ENCODE assay signal across 23 mouse cellular contexts in genomic region chr1:88245881-88246280, GRCm38 (mm10). TPM values are rescaled to one million over a fixed set of nuclear protein-coding genes. Genes with fewer than 3 reads are reported as not detected.
"Had no signal": no experiment of that assay in that cellular context is flagged by ENCODE, and none has a peak within 500 bp of the region (broad histone marks: within the 10 kb centered on the region; RNA-seq: fewer than 3 reads in every experiment).

No protein-coding gene starts in this region.

- ATAC-seq: liver, postnatal 0 days; midbrain, embryonic 13.5 days; midbrain, embryonic 15.5 days had no signal

- H3K36me3 ChIP-seq: liver, embryonic 15.5 days; lung, embryonic 15.5 days; midbrain, embryonic 13.5 days; midbrain, embryonic 15.5 days; neural tube, embryonic 12.5 days had no signal

- H3K4me2 ChIP-seq: liver, embryonic 15.5 days; lung, embryonic 15.5 days; midbrain, embryonic 11.5 days; midbrain, embryonic 13.5 days; midbrain, embryonic 15.5 days; neural tube, embryonic 12.5 days had no signal

- H3K4me3 ChIP-seq: liver, embryonic 15.5 days; lung, embryonic 15.5 days; megakaryocyte, embryonic 14.5 days; midbrain, embryonic 13.5 days; midbrain, embryonic 15.5 days; neural tube, embryonic 12.5 days had no signal

- H3K9ac ChIP-seq: liver, embryonic 15.5 days; liver, postnatal 0 days; lung, embryonic 15.5 days; midbrain, embryonic 13.5 days; midbrain, embryonic 15.5 days; neural tube, embryonic 12.5 days had no signal

- H3K27me3 ChIP-seq: liver, embryonic 15.5 days; lung, embryonic 15.5 days; midbrain, embryonic 13.5 days; midbrain, embryonic 15.5 days; neural tube, embryonic 12.5 days had no signal

- DNase-seq: liver, postnatal 0 days; lung, adult 2 months; lung, postnatal 14 days; lung, postnatal 36 days; right cerebral cortex, postnatal 25 days; right cerebral cortex, postnatal 4 days; thymus, adult 18-20 months; thymus, postnatal 14 days; thymus, postnatal 36 days had no signal

- H3K4me1 ChIP-seq: liver, embryonic 15.5 days; lung, embryonic 15.5 days; megakaryocyte, embryonic 14.5 days; midbrain, embryonic 13.5 days; midbrain, embryonic 15.5 days; neural tube, embryonic 12.5 days had no signal

- H3K27ac ChIP-seq: liver, embryonic 15.5 days; lung, embryonic 15.5 days; macrophage; midbrain, embryonic 13.5 days; midbrain, embryonic 15.5 days; neural tube, embryonic 12.5 days had no signal

RNA-seq across cellular contexts. Expression of gene Trpm8, which starts 31.6 kb away (rescaled TPM):
- polyA plus RNA-seq: liver, embryonic 15.5 days; liver, postnatal 0 days; lung, adult 2 months; macrophage; midbrain, embryonic 11.5 days; neural tube, embryonic 12.5 days; small intestine, adult 2 months; stomach, embryonic 14.5 days; stomach, embryonic 16.5 days; thymus, postnatal 0 days had no signal

RNA-seq across cellular contexts. Expression of gene Ugt1a1, which starts 34.1 kb away (rescaled TPM):
- polyA plus RNA-seq: macrophage; midbrain, embryonic 11.5 days; midbrain, embryonic 13.5 days; midbrain, embryonic 15.5 days; midbrain, postnatal 0 days; neural tube, embryonic 12.5 days; neural tube, embryonic 14.5 days had no signal

RNA-seq across cellular contexts. Expression of gene Dnajb3, which starts 40.3 kb away (rescaled TPM):
- polyA plus RNA-seq: macrophage had no signal
